Comparison of ENCODE assay signal across 23 mouse cellular contexts in the genomic region with DNA sequence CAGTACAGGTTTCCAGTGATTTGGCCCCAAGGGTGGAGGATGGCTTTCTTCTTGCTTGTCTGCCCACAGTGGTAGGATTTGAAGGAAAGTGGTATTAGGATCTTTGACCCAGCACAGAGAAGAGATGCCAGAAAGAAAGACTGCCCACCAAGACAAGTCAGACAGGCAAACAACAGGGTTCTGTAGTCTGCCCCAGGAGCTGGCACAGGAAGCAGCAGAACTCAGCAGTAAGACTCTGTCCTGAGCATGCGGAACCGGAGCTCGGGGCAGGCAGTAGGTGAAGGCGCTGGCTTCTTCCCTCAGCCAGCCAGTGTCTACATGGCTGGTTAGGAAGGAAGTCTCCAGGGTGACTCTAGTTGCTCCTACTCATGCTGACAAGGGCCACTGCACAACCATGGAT.
DNase-seq lines count a peak whose midpoint lies in the region; ATAC-seq lines count a peak whose summit lies in the region.
"Had no signal": no experiment of that assay in that cellular context is flagged by ENCODE, and none has a peak within 500 bp of the region (broad histone marks: within the 10 kb centered on the region; RNA-seq: fewer than 3 reads in every experiment).

No protein-coding gene starts in this region.

- no peaks in the 10 kb centered on the region for H3K36me3 ChIP-seq in midbrain, embryonic 14.5 days (ENCODE audit: control insufficient read depth, insufficient read depth, low read length)
- no peaks in the 10 kb centered on the region for H3K36me3 ChIP-seq in midbrain, embryonic 15.5 days (replicated peaks)
- H3K36me3 ChIP-seq: embryonic facial prominence, embryonic 15.5 days; forebrain, embryonic 10.5 days; heart, embryonic 15.5 days; hindbrain, embryonic 10.5 days had no signal

- DNase-seq in cerebellum, adult 11-12 months = peak; percentile 74
- no peak for DNase-seq in cerebellum, postnatal 4 days (ENCODE audit: low spot score in 2 of 2)
- DNase-seq in Muller cell, postnatal 12 days (ENCODE audit: inconsistent ontology term) = peak; percentile 41
- DNase-seq in cerebellum, adult 8-10 months = peak; percentile 49
- peak; percentile 62 to 85 for DNase-seq in cerebellum, postnatal 14 days
- no peak for DNase-seq in midbrain, embryonic 14.5 days
- DNase-seq in urinary bladder, postnatal 14 days (ENCODE audit: low spot score) = no peak
- DNase-seq: adrenal gland, postnatal 14 days; embryo, embryonic 11 days; gastrocnemius, adult 2 months; gastrocnemius, postnatal 25 days; kidney, adult 2 months had no signal

- H3K9me3 ChIP-seq in midbrain, embryonic 14.5 days (ENCODE audit: control insufficient read depth, low read length) = no peaks in the 10 kb centered on the region
- H3K9me3 ChIP-seq in midbrain, embryonic 15.5 days = no peaks in the 10 kb centered on the region
- H3K9me3 ChIP-seq: embryonic facial prominence, embryonic 15.5 days; forebrain, embryonic 10.5 days; heart, embryonic 15.5 days; hindbrain, embryonic 10.5 days had no signal

- H3K27me3 ChIP-seq in midbrain, embryonic 14.5 days (ENCODE audit: control insufficient read depth, insufficient read depth, low read length) = no peaks in the 10 kb centered on the region
- H3K27me3 ChIP-seq in midbrain, embryonic 15.5 days (replicated peaks) = peaks cover 10% of the 10 kb centered on the region
- H3K27me3 ChIP-seq: embryonic facial prominence, embryonic 15.5 days; heart, embryonic 15.5 days; Patski had no signal

- 92% methylated on average over 4 of the region's 4 CpGs for WGBS in midbrain, embryonic 14.5 days
- 98% methylated on average over 4 of the region's 4 CpGs for WGBS in midbrain, embryonic 15.5 days

- H3K4me1 ChIP-seq in midbrain, embryonic 14.5 days (ENCODE audit: control insufficient read depth, insufficient read depth, low read length) = peaks cover 8% of the 10 kb centered on the region; the same call in 1 of the 2 replicates
- H3K4me1 ChIP-seq in midbrain, embryonic 15.5 days = peaks cover 6% of the 10 kb centered on the region; the same call in 1 of the 2 replicates

- no peak overlapping the region for H3K4me3 ChIP-seq in midbrain, embryonic 14.5 days (replicated peaks; ENCODE audit: low read depth, low read length)
- H3K4me3 ChIP-seq in midbrain, embryonic 15.5 days = no peak overlapping the region
- H3K4me3 ChIP-seq: embryonic facial prominence, embryonic 15.5 days; erythroblast, embryonic 14.5 days; forebrain, embryonic 10.5 days; gastrocnemius, adult 2 months; heart, embryonic 15.5 days; hindbrain, embryonic 10.5 days had no signal

- no peak overlapping the region for H3K4me2 ChIP-seq in midbrain, embryonic 14.5 days (ENCODE audit: low read length)
- no peak overlapping the region for H3K4me2 ChIP-seq in midbrain, embryonic 15.5 days
- H3K4me2 ChIP-seq: embryonic facial prominence, embryonic 15.5 days; heart, embryonic 15.5 days; hindbrain, embryonic 14.5 days had no signal

- ATAC-seq in midbrain, embryonic 14.5 days (ENCODE audit: low FRiP score, low TSS enrichment) = no peak
- no peak for ATAC-seq in midbrain, embryonic 15.5 days (replicated peaks)
- ATAC-seq: activated CD4-positive, CD25-positive, alpha-beta regulatory T cell, adult 4 months; forebrain, embryonic 14.5 days; intestine, embryonic 16.5 days; Patski had no signal

- H3K9ac ChIP-seq in midbrain, embryonic 14.5 days (replicated peaks; ENCODE audit: low read length) = no peak overlapping the region
- no peak overlapping the region for H3K9ac ChIP-seq in midbrain, embryonic 15.5 days
- H3K9ac ChIP-seq: embryonic facial prominence, embryonic 15.5 days; heart, embryonic 15.5 days; hindbrain, embryonic 14.5 days had no signal

- H3K27ac ChIP-seq in midbrain, embryonic 14.5 days (replicated peaks; ENCODE audit: low read depth, low read length) = no peak overlapping the region
- no peak overlapping the region for H3K27ac ChIP-seq in midbrain, embryonic 15.5 days
- H3K27ac ChIP-seq: embryonic facial prominence, embryonic 15.5 days; forebrain, embryonic 10.5 days; gastrocnemius, adult 2 months; heart, embryonic 15.5 days; hindbrain, embryonic 10.5 days; hindbrain, embryonic 14.5 days had no signal

Comparison
In these comparisons a context has a peak if more than half of its experiments do, and no peak if none do; other contexts are left out.
1. DNase-seq: peak in cerebellum, adult 11-12 months (single experiment), Muller cell, postnatal 12 days (single experiment), cerebellum, adult 8-10 months (single experiment) and cerebellum, postnatal 14 days (2 of 2); none in cerebellum, postnatal 4 days (0 of 2), midbrain, embryonic 14.5 days (single experiment) and urinary bladder, postnatal 14 days (single experiment).